Mouse (Mus musculus) layer of hippocampus, adult 11-12 months (tissue): ENCODE measurements at regions not wholly inside any gene's neighbourhood (a gene's known extent, or its start where the extent isn't known, plus 50 kb on each side); places are given as distances from the start of the nearest gene placed in this dataset.

Source experiments
- DNase-seq: peaks from one replicate; pipeline ENCODE4 v3.0.0; 2022; ENCODE audit warnings: low spot score

DNA sequence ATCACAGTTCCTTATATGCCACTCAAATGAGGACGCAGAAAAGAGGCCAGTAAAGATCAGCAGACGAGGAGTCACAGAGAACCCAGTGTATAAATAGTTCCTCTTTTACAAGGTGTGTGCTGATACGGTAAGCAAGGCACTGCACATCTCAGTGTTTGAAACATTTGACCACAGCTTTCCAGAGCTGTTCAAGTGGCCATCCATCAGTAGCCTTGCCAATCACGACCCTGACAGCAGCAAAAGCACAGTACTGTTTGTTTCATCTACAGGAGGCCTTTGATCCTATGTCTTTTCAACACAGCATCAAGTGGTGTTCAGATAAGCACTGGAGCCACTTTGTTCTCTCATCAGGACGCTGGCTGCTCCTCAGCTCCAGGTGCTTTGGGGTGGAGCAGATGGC lies 511.4 kb upstream of the Adarb2 start:
- DNase-seq, result no peak

DNA sequence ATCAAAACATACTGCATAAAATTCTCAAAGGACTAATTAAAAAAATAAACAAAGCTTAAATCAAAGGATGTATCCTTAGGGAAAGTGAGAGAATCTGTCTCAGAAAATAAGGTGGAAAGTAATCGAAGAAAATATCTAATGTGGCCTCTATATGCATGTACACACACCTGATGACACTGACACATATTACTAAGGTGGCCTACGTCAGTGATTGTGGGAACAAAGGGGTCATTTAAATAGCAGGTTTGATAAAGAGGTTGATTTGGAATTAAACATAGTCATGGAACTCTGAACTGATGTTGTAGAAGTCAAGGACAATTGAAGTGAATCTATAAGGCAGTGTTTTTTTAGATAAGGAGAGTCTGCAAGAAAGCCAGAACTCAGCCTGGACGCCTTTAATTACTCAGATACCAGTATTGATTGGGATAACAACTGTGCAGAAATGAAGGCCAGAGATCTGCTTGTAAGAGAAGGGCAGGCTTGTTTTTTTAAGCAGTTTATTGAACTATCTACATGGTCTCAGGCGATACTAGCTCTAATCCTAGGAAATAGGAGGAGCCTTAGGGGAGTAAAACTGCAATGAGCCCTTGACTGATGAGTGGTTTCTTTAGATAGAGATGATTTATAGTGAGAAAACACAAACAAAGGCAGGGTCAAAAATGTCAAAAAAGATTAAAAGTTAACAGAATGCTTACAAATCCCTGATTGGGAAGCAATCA lies 504.9 kb upstream of the Adarb2 start:
- no peak for DNase-seq

DNA sequence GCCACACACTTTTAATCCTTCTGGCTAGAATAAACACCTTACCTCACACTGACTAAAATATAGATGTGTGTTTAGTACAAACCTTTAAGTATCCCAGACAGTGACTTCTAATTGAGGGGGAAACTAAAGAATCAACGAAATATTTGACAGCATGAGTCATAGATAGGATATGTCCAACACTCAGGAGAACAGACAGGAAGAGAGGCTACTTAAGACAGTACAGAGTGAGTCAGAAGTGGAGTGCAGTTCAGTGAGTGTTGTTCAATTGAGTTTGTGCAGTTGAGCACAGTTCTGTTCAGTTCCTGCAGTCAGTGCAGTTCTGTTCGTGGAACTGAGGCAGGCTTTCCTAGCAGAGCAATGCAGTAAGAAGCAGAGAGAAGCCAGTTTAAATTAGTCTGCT lies 481.1 kb upstream of the Adarb2 start:
- no peak for DNase-seq

DNA sequence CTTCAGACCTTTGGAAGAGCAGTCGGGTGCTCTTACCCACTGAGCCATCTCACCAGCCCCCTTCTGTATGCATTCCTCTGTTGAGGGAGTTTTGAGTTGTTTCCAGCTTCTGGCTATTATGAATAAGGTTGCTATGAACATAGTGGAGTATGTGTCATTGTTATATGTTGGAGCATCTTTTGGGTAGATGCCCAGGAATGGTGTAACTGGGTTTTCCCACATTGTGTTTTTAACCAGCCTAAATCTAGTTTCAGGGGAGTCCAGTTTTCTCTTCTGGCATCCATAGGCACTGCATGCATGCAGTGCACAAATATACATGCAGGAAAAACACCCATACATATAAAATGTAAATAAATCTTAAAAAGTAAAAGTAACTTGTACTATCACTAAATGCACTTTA lies 453.0 kb upstream of the Adarb2 start:
- DNase-seq, result peak; percentile 17

DNA sequence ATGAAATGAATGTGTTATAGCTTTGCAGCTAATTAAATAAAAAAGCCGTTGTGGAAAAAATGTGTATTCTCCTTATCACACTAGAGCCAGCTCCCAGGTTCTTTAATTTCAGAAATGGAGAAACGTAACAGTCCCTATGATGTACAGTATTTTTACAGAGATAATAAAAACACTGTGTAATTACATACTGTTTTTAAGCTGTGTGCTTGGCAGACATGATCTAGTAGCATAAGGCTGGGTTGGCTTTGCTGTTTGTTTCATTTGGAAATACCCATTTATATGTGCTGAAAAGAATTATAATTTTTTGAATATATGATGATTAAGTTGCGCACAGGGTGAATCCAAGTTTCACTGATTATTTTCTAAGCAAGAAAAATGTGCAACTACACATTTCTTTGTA lies 417.4 kb upstream of the Adarb2 start:
- DNase-seq, result no peak

DNA sequence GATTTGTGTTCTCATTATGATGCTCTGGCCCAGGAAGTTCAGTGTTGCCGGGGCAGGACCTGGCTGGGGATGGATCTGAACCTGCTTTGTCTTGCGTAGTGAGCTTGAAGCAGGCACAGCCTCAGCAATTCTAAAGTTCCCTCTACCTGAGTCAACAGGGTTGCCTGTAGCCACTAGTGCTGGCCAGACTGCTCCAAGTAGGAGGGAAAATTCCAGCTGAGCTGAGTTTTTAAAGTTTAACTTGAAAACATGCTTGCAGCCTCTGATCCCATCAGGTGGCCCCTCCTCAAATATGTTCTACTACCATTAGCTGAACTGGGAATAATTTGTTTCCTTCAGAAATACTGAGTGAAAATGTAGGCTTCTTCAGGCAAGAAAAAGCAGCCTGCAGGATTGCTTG lies 412.6 kb upstream of the Adarb2 start:
- no peak for DNase-seq
